Mouse (Mus musculus) bone marrow, adult 2 months (tissue): ENCODE data around the gene Abcg2. TPM values are rescaled to one million over a fixed set of nuclear protein-coding genes. Genes with fewer than 3 reads are reported as not detected.

Experiments used
- H3K27ac ChIP-seq: fragments of 200-500 bp; 2 replicates; pipeline ENCODE4 v1.5.1; 2012; ENCODE audit warnings: low read depth, mild to moderate bottlenecking, control low read depth, inconsistent platforms, low read length; ENCODE audit not compliant: control insufficient read depth, poor library complexity, insufficient read depth
- H3K4me1 ChIP-seq: fragments of 200-500 bp; 2 replicates; pipeline ENCODE4 v1.6.1; 2011; ENCODE audit warnings: low read length; ENCODE audit not compliant: control insufficient read depth, insufficient read depth
- H3K4me3 ChIP-seq: fragments of 200-500 bp; replicated peaks from 2 replicates; pipeline ENCODE3; 2011; ENCODE audit warnings: mild to moderate bottlenecking, low read depth, low read length, control low read depth; ENCODE audit not compliant: control insufficient read depth
- CTCF ChIP-seq: fragments of 200-500 bp; IDR thresholded peaks from 2 replicates; pipeline ENCODE4 v1.5.1; 2011; ENCODE audit warnings: low read length, control low read depth; ENCODE audit not compliant: control insufficient read depth, insufficient read depth
- POLR2A ChIP-seq: fragments of 200-500 bp; IDR thresholded peaks from 2 replicates; pipeline ENCODE4 v1.6.1; 2011; ENCODE audit warnings: low read depth, mild to moderate bottlenecking, control low read depth, low read length, borderline replicate concordance; ENCODE audit not compliant: control insufficient read depth
- WGBS: fragments of 180-500 bp; shearing (Covaris S2); methylation state at CpG from one replicate; pipeline ENCODE4 v1.1.7; 2018; 5-methylcytosine and 5-hydroxymethylcytosine counted together
- polyA plus RNA-seq: library from polyadenylated mRNA; stranded (reverse); fragments of >200 nt; gene quantifications from 2 replicates; pipeline ENCODE4 v1.2.4, GENCODE M21; 2011; ENCODE audit warnings: low replicate concordance; ENCODE audit not compliant: missing spikeins, insufficient read depth, insufficient read length

Abcg2 gene
- polyA plus RNA-seq, 1 experiment = 107 TPM

- WGBS = 52% methylated on average over 1 of the region's 1 CpGs
- H3K4me1 ChIP-seq = no peaks in the 10 kb centered on the region
- H3K4me3 ChIP-seq = no peak overlapping the region
- H3K27ac ChIP-seq = no peak overlapping the region
- TF ChIP-seq CTCF = no peak
- TF ChIP-seq POLR2A = no peak
These were observed 66.7 kb downstream of the Abcg2 start for GRCm38 (mm10) chr6:58651038-58651437.

- no peak overlapping the region for H3K4me3 ChIP-seq
- H3K4me1 ChIP-seq = no peaks in the 10 kb centered on the region
- TF ChIP-seq POLR2A = no peak
- TF ChIP-seq CTCF = no peak
- no peak overlapping the region for H3K27ac ChIP-seq
- WGBS = 46% methylated on average over 3 of the region's 3 CpGs
These were observed 76.7 kb downstream of the Abcg2 start for GRCm38 (mm10) chr6:58660951-58661575.

GRCm38 (mm10) chr6:58677802-58678201 is 93.5 kb downstream of the Abcg2 start:
- WGBS = 93% methylated on average over 1 of the region's 1 CpGs
- Histone ChIP-seq H3K4me3 (no peak overlapping the region), H3K4me1 (no peaks in the 10 kb centered on the region), H3K27ac (no peak overlapping the region)
- TF ChIP-seq CTCF (no peak), POLR2A (no peak)

GRCm38 (mm10) chr6:58678530-58678929 is 94.2 kb downstream of the Abcg2 start:
- H3K27ac ChIP-seq = no peak overlapping the region
- no peaks in the 10 kb centered on the region for H3K4me1 ChIP-seq
- no peak overlapping the region for H3K4me3 ChIP-seq
- no peak for TF ChIP-seq POLR2A
- WGBS = 92% methylated on average over 3 of the region's 3 CpGs

- TF ChIP-seq CTCF (no peak), POLR2A (no peak)
- 92% methylated on average over 2 of the region's 2 CpGs for WGBS
- Histone ChIP-seq H3K4me1 (no peaks in the 10 kb centered on the region), H3K4me3 (no peak overlapping the region), H3K27ac (no peak overlapping the region)
These were observed 107.3 kb downstream of the Abcg2 start for GRCm38 (mm10) chr6:58691584-58691983.

GRCm38 (mm10) chr6:58694257-58694656 is 109.9 kb downstream of the Abcg2 start:
- TF ChIP-seq CTCF (no peak), POLR2A (no peak)
- Histone ChIP-seq H3K4me1 (no peaks in the 10 kb centered on the region), H3K4me3 (no peak overlapping the region), H3K27ac (no peak overlapping the region)
- WGBS = 90% methylated on average over 2 of the region's 2 CpGs

- Histone ChIP-seq H3K4me1 (no peaks in the 10 kb centered on the region), H3K4me3 (no peak overlapping the region), H3K27ac (no peak overlapping the region)
- TF ChIP-seq POLR2A (no peak), CTCF (no peak)
- 69% methylated on average over 1 of the region's 1 CpGs for WGBS
These were observed 110.4 kb downstream of the Abcg2 start for GRCm38 (mm10) chr6:58694765-58695164.

GRCm38 (mm10) chr6:58710369-58710768 is 126.0 kb downstream of the Abcg2 start:
- no peak overlapping the region for H3K4me3 ChIP-seq
- no peak overlapping the region for H3K27ac ChIP-seq
- TF ChIP-seq CTCF = no peak
- no peak for TF ChIP-seq POLR2A
- WGBS = 0% methylated on average over 1 of the region's 1 CpGs
- no peaks in the 10 kb centered on the region for H3K4me1 ChIP-seq

GRCm38 (mm10) chr6:58711909-58712308 is 127.6 kb downstream of the Abcg2 start:
- Histone ChIP-seq H3K4me3 (no peak overlapping the region), H3K27ac (no peak overlapping the region), H3K4me1 (no peaks in the 10 kb centered on the region)
- WGBS = 79% methylated on average over 2 of the region's 2 CpGs
- TF ChIP-seq POLR2A = no peak
- TF ChIP-seq CTCF = no peak
